Mouse (Mus musculus) embryo, embryonic 11 days (tissue): ENCODE data around the gene Uba7.

Experiments used
- DNase-seq: peaks from one replicate; pipeline ENCODE4 v3.0.0-alpha.2; 2015

The Uba7 gene

DNA sequence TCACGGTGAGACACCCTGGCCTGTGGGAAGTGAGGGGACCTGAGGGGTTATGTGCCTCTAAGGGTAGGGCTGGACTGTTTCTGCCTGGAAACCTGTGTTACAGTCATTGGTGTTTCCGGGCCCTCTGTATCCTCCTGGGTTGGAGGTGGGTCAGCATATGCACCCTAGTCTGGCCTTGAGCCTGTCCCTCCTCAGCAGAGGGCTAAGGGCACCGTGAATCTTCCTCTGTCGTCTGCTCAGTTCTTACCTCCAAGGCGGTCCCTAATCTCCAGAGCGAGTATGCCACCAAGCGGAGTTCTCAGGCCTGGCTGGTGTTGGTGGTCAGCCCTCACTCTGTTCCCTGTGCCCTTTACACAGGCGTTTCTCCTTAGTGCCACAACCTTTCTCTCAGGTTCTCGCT lies 12.4 kb upstream of the Uba7 start:
- DNase-seq = no peak

DNA sequence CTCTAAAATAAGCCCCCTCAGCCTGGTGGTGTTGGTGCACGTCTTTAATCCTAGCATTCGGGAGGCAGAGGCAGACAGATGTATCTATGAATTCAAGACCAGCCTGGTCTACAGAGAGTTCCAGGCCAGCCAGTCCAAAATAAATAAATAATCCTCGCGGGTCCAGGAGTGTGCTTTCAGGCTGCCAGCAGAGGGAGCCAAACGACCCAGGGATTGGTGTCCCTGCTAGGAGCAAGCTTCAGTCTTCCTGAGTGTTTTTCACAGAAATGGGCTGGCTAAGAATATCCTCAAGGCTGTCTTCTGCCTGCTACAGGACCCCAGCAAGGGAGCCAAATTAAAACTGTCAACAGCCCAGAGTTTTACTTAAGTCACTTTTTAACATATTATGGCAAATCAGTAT lies 11.6 kb upstream of the Uba7 start:
- peak; percentile 91 for DNase-seq

DNA sequence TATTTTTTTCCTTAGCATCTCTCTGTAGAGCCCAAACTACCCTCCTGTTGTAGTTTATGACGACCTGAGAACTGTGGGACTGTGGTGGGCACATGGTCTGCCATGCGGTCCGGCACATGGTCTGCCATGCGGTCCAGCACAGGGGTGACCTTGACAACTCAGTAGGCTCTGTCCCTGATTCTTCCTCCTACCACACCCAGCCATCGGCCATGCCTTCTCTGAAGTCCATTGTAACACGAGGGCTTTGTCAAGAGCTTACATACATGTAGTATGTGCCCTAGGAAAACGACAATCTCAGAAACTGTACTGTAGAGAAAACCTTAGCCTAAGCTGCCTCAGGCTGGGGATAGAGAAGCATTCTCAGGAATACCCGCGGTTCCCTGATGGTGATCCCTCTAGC lies 10.6 kb upstream of the Uba7 start:
- DNase-seq = no peak

DNA sequence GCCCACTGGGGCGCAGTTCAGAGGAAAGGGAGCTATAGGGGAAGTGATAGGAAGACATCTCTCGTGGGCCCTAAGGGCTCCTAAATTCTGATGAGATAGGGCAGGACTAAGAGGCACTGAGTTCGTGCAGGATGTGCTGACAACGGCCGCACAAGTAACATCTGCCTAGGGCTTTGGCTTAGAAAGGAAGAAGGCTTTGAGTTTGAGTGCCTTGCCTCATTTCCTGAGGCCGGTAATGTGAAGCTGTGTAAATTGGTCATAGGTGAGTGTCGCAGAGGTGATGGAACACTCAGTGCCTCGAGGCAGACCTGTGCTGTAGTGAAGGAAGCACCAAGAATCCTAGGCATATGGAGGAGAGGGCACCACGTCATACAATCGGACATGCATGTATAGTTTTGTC lies 8.6 kb upstream of the Uba7 start:
- DNase-seq = no peak

DNA sequence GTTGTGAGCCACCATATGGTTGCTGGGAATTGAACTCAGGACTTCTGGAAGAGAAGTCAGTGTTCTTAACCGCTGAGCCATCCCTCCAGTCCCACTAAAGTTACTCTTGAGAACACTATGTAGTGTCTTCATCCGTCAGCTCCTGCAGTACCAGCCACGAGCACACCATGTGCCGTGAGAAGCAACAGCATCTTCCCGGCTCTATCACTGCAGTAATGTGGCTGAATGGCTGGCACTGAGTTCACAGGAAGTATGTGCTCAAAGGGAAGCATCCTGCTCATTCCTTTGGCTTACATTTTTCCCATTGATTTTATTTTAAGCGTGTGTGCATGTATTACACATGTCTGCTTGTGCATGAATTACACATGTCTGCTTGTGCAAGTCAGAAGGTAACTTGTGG lies 7.9 kb upstream of the Uba7 start:
- DNase-seq = no peak

DNA sequence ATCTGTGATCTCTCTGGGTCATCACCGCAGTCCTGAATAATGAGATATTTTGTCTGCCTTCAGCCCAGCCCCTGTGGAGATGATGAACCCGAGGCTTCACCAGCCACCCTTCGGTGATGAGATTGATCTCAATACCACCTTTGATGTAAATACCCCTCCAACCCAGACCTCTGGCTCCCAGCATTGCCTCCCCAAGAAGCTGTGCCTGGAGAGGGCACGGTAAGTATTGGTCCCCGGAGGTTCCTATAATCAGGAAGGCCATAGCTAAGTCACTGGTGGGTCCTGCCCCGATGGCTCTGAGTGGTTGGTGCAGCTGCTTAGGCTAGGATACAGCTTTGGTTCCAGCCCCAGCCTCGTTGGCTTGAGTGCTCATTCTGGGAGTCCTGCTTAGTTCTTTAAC lies 6.8 kb upstream of the Uba7 start:
- no peak for DNase-seq

DNA sequence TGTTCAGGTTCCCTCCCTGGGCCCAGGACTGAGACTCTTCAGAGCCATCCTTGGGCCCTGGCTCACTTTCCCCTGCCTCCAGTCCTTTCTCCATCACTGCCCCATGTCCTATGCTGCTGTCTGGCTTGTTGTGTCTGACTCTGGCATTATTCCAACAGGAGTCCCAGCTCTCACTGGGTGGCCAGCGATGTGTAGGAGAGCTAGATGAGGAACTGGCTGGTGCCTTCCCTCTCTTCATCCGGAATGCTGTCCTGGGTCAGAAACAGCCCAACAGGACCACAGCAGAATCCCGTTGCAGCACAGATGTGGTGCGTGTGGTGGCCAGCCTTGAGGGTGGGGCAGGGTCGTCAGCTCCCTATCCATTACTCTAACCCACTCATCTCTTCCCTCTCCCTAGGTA lies 5.0 kb upstream of the Uba7 start:
- DNase-seq = no peak

DNA sequence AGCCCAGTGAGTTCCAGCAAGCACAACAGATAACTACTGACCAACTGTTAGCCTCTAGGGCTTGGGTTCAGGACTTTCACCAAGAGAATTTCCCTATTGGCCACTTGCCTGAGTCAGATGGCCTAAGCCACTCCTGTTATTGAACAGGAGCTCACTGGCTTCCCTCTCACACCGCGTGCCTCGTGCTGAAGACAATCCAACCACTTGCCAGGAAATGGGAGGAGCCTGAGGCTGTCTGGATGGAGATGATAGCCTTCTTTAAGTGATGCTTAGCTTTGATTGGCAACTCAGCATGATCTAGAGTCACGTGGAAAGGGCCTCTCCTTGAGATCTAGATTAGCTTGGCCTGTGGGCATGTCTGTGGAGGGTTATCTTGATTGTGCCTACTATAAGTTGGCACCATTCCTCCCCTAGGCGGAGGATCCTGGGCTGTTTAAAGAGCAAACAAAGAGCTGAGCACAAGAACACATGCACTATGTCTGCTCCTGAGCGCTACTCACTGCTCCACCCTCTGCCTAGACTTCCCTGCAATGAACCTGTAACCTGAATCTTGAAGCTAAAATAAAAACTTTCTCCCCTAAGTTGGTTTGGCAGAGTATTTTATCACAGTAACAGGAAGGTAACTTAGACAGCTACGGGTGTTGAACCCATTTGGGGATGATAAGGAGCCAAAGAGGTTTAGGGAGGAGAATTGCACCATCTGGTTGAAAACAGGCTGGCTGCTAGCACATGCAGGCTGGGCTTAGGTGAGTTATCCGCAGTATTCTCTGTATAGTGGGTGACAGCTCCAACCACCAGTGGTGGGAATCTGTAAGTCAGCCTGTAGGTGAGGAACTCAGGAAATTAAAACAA lies 3.4 kb upstream of the Uba7 start:
- no peak for DNase-seq

DNA sequence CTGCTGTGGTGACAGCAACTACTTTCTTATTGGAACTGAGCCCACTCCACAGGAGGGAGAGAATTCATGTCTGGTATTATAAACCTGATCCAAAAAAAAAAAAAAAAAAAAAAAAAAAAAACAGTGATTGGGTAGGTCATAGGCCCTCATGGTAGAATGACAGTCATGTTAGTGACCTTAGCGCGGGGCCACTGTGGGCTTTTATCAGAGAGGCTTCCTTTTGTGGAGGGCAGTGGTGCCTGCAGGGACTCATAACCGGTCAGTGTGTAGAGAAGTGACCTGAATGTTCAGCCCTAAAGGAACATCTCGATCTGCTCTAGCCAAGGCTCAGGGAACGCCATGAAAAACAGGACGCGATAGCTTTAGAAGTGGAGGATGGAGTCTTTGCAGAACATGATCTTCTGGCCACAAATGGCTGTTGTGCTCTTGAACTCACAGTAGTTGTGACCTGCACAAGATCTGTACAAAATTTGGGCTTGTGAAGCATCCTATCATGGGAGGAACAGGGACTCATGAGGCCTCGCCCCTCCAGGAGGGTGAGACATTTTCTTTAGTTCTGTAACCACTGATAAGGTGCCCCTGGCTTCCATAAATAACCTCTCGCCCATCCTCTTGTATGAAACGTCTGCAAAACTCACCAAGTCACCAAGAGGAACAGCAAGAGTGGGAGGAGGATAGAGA lies 674 bp upstream of the Uba7 start:
- DNase-seq = no peak

DNA sequence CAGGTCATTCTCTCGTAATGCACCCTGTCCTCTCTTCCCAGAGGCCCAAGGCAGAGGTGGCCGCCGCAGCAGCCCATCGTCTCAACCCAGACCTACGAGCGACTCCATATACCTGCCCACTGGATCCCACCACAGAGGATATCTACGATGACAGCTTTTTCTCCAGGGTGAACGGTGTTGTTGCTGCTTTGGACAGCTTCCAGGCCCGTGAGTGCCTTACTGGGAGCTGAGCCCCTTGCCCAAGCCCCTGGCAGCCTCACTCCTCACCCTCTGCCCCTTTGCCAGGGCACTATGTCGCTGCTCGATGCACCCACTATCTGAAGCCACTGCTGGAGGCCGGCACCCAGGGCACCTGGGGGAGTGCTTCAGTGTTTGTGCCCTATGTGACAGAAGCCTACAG lies 3.5 kb downstream of the Uba7 start:
- no peak for DNase-seq

DNA sequence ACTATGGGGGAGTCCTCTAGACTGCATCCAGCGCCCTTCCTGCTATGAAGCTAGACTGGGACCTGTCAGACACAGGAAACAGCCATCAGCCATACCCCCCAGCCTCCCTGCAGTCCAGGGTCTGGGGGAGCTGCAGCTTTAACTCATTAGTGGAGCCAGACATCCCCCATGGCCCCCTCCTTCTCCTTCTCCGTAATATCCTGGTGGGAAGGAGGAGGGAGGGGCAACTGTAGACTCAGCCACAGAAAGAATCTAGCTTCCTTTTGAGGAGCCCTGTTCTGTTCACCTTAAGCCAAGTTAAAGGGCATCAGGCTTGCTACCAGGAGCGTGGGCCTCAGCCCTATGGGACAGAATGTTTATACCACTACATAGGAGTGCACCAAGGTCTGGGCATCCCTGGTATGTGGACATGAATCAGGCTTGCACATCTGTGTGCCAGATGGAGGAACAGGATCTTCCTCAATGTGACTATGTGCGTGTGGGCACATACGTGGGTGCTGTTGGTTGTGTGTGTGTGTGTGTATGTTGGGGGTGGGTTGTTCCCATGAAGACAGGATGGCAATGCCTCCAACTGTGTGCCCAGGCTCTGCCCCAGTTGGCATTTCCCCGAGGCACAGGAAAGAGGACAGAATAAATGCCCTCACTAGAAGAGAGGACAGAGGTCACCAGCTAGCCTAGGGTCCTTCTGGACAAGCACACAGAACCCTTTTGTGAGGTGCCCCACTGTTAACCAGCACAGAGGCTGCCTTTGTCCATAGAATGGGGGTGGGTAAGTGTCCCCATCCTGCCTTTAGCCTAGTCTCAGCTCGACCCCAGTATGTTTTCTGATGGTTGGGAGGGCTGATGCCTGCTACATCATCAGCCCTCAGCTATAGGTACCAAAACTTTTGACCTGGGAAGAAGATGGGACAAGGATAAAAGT lies 6.6 kb downstream of the Uba7 start:
- peak; percentile 89 for DNase-seq

DNA sequence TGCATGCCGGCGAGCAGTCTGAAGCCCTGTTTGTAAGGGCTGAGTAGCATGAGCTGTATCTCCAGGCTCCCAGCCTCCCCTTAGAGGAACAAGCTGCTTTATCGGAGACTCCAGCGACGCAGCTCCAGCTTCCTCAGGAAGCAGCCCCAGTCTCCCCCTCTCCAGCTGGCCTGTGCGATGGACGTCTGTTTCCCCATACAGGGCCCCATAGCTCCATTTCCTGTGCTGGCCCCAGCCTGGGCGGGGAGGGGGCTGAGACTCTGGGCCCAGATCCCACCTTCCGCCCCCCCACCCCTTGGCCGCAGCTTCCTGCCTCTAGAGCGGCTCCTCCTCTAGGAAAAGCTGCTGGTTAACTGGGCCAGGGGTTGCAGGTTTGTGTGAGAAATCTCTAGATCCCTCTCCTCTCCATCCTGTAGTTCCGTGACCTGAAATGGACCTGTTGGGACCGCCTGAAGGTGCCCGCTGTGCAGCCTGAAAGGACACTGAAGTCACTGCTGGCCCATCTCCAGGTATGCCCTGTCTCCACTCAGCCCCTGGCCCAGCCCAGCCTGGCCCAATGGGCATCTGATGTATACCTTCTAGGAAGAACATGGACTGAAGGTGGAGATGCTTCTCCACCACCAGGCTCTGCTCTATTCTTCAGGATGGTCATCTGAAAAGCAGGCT lies 7.5 kb downstream of the Uba7 start, which contains the start of gene Gm20661:
Gene Gm20661, plus strand, starts transcription at position 378 of the 666 bp plus-strand sequence.
- peak; percentile 90 for DNase-seq

DNA sequence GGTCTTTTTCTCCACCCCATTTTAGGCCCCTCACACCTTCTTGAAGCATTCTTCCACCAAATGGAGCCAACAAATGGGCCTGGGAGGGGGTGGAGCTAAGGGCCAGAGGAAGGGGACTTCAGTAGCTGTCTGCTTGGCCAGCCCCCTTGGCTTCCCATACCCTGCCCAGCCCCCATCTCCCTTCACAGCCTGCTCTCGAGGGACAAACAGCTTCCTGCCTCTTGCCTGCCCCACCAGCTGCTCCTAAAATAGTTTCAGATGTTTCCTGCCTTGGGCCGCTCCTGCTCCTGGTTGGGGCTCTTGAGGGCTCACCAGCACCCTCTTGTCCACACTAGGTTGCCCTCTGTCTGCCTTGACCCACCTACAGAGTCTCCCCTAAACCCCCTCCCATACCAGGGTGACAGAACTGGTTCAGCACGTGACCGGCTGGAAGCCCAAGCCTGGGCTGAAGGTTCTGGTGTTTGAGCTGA lies 8.2 kb downstream of the Uba7 start:
- DNase-seq = peak; percentile 92

DNA sequence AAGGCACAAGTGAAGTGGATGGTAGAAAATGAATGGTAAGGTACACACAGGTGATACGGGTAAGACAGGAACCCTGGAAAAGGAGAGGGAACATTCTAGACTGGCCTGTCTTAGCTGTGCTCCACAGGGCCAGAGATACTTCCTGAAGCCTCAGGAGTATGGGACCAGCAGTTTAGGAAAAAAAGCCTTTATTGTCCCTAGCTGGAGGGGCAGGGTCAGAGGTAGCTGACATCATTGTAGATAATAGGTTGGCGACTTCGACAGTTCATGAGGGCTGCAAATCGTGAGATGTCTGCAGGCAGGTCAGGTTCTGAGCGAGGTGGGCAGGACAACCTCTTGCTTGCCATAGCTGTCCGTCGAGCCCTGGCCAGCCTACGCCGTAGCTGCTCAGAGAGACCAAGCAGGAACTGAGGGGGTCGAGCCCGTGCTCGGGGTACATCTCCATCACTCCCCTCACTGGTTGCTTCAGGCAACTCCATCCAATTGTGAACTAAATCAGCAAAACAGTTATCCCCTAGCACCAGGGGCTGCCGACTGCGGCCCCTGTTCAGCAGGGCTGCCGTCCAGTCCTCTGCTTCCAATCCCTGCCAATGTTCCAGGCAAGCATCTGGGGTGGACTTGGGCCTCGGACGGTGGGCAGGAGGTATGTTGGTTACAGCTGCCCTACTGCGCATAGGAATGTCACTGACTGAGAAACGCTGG lies 8.9 kb downstream of the Uba7 start:
- peak; percentile 27 for DNase-seq

DNA sequence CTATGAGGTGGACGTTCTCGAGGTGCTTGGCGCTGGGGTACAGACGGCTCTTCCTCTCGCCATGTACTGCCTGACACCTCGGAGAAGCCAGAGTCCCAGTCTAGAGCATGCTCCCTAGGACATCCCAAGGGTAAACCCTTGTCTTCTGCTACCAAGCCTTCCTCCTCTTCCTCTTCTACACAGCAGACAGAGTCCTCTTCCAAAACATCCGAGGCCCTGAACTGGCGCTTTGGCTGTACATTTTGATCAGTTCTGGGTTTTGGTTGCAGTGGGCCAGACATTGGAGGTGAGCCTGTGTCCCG lies 9.4 kb downstream of the Uba7 start:
- DNase-seq = no peak

DNA sequence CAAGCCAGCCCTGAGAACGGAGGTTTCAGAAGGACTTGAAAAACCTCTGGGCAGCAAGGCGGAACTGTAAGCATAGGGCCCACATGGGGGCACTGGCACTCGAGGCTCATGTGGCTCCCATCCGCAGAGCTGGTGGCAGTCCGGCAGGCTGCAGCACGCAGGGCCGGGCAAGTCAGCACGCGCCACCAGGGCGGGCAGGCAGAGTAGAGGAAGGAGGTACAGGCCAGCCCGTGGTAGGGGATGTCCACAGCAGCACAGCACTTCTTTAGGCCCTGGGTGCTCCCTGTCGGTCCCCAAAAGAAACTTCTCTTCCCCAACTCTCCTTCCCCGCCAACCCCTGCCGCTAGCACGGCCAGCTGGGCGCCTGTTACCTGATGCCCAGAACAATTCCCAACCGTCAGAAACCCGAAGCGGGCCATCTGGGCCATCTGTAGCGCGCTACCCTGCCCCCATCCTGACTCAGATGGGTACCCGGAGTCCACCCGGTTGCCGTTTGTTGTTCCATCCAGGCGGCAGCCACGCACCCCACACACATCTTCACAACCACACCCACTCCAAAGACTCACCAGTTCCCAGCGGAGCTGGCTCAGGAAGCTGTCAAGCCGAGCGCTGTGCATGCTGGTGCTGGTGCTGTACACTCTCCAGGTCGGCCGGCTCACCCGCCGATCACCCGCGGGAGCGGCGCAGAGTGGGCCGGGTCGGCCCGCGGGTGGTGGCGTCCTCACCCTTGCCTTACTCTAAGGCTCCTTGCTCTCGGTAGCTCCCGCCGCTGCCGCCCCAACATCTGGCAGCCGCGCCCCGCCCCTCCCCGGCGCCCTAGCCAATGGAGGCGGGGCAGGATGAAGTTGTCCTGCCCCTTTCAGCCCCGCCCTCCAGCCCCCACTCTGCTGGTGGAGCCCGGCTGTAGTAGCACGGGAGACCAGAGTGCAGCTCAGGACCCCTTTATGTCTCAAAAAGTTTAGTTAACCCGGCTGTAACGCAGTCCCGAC lies 10.1 kb downstream of the Uba7 start, which contains the start of gene Inka1:
Gene Inka1, minus strand, starts transcription at position 749 of the 989 bp plus-strand sequence.
- peak; percentile 94 for DNase-seq

DNA sequence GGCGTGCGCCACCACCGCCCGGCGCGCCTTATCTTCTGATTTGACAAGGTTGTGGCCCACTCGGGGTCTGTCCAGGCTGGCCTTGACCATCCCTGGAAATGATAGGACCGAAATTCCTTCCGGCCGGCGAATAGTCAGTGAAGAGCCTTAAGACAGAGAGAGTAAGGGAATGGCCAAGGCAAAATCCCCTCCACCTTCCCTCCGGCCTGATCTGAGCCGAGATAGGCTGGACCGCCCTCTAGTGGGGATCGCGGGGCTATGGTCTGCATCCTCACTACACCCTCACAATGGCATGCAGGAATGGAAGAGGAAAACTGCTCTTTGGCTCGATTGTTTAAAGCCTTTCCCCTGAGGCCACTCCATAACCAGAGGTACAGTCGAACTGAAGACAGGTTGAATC lies 11.1 kb downstream of the Uba7 start:
- DNase-seq = peak; percentile 92

DNA sequence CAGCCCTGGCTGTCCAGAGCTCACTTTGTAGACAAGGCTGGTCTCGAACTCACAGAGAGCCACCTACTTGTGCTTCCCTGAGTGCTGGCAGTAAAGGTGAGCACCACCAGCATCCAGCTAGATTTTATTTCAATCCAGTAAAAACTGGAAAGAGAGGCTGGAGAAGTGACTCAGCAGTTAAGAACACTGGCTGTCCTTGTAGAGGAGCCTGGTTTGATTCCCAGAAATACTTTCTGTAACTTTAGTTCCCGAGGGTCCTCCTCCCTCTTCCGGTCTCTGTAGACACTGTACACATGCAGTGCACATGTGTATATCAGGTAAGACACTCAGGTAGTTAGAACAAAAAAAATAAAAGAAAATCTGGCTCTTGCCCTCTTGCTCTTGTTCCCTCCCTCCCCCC lies 12.6 kb downstream of the Uba7 start:
- no peak for DNase-seq

DNA sequence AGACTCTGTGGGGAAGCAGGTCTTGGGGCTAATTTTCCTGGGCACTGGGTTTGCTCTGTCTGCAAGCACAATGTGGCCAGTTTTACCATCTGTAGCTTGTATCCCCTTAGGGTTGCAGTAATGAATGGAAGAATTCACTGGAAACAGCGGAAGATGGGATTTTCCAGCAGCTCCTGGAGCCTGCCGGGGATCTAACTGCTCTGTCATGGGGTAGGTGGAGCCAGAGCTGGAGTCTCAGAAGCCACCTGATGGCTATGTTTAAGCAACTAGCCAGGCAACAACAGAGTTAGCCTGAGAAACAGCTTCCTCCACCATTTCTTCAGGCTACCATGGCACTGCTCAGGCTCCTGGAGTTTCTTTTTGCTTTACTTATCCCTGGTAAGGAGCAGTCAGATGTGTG lies 16.9 kb downstream of the Uba7 start, which contains the start of gene Cdhr4:
Gene Cdhr4, plus strand, starts transcription at position 301 of the 400 bp plus-strand sequence.
- no peak for DNase-seq

DNA sequence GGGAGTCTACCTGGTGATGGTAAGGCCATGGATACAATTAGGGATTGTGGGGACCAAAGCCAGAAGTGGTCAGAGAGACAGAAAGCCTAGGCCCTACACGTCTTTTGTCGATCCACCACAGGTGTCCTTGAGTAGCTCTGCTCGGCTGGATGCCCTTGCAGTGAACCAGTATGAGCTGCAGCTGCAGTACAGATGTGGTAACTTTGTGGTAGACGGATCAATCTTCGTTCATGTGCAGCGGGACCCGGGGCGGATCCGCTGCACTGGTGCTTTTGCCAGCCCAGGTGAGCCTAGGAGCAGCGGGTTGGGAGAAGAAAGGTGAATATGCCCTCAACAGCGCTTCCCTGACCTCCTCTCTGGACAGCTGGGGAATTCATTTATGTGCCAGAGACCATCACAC lies 17.7 kb downstream of the Uba7 start:
- DNase-seq = no peak

DNA sequence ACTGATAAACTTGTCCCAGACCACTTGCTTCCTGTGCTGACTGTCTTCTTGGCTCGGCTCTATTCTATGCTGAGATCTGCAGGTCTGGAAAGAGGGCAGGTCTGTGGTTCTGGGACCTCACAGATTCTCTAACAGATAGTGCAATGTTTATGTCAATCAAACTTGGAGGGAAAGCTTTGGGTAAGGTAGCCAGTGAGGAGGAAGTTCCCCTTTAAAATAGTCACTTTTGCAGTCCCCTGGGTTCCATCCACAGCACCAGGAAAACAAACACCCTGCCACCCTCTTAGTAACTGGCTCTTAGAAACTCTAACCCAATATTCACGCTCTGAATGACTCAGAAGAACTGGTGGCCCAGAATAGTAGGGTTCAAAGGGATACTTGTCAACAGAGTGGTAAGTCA lies 19.2 kb downstream of the Uba7 start:
- no peak for DNase-seq
